Mouse (Mus musculus) heart, embryonic 15.5 days (tissue): ENCODE results near the gene Olah. TPM values are rescaled to one million over a fixed set of nuclear protein-coding genes. Genes with fewer than 3 reads are reported as not detected.

ENCODE experiments used
- ATAC-seq: fragments of 200-750 bp; cut with Nextera tagmentation; replicated peaks from 2 replicates; pipeline ENCODE4 v1.8.0; 2017; ENCODE audit warnings: low read depth, moderate TSS enrichment; ENCODE audit not compliant: insufficient number of reproducible peaks, insufficient read depth, low FRiP score
- H3K27ac ChIP-seq: fragments of 300-500 bp; sonication (generic); 2 replicates; pipeline ENCODE4 v1.5.1; 2015; ENCODE audit warnings: mild to moderate bottlenecking, inconsistent platforms
- H3K27me3 ChIP-seq: fragments of 300-500 bp; sonication (generic); 2 replicates; pipeline ENCODE4 v1.6.1; 2015; ENCODE audit warnings: inconsistent platforms
- H3K36me3 ChIP-seq: fragments of 300-500 bp; sonication (generic); 2 replicates; pipeline ENCODE4 v1.6.1; 2015; ENCODE audit warnings: mild to moderate bottlenecking, inconsistent platforms
- H3K4me1 ChIP-seq: fragments of 300-500 bp; sonication (generic); replicated peaks from 2 replicates; pipeline ENCODE4 v1.6.1; 2015; ENCODE audit warnings: inconsistent platforms
- H3K4me2 ChIP-seq: fragments of 300-500 bp; sonication (generic); 2 replicates; pipeline ENCODE4 v1.6.1; 2015; ENCODE audit warnings: inconsistent platforms, mild to moderate bottlenecking, moderate library complexity
- H3K4me3 ChIP-seq: fragments of 300-500 bp; sonication (generic); 2 replicates; pipeline ENCODE4 v1.5.1; 2015; ENCODE audit warnings: mild to moderate bottlenecking, inconsistent platforms
- H3K9ac ChIP-seq: fragments of 300-500 bp; sonication (generic); 2 replicates; pipeline ENCODE4 v1.6.1; 2015; ENCODE audit warnings: mild to moderate bottlenecking, inconsistent platforms
- H3K9me3 ChIP-seq: fragments of 300-500 bp; sonication (generic); replicated peaks from 2 replicates; pipeline ENCODE4 v1.6.1; 2016; ENCODE audit warnings: inconsistent platforms
- WGBS: fragments of 180-500 bp; shearing (Covaris S2); methylation state at CpG from one replicate; pipeline ENCODE4 v1.1.7; 2015; ENCODE audit warnings: mixed read lengths; 5-methylcytosine and 5-hydroxymethylcytosine counted together
- polyA plus RNA-seq: library from polyadenylated mRNA; unstranded; fragments of >200 nt; fragmentation: Nextera tagmentation; extraction: Ambion mirVana; gene quantifications from 2 replicates; pipeline ENCODE4 v1.2.1, GENCODE M21; 2015

The Olah gene
- polyA plus RNA-seq, 1 experiment from 2014 or later = not detected

DNA sequence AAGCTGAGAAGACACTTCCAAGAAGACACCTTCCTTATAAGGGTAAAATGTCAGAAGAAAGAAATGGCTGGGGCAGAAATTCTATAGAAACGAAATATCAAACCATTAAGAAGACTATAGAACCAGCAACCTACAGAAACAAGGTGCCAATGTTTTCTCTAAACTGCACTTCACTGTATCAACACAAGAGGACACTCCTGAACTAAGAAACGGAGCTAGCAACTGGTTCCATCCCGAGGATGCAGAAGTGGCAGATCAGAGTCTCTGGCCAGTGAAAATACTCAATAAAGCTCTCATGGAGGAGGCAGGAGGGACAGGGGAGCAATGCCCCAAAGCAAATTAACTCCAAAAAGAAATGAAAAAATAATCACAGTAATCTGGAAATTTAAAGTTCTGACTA, 48.1 kb downstream of the Olah start:
- Histone ChIP-seq H3K4me3 (no peak overlapping the region), H3K27me3 (peaks cover 6% of the 10 kb centered on the region; the same call in 1 of the 2 replicates), H3K4me1 (no peaks in the 10 kb centered on the region), H3K9me3 (no peaks in the 10 kb centered on the region), H3K36me3 (no peaks in the 10 kb centered on the region), H3K27ac (no peak overlapping the region), H3K4me2 (no peak overlapping the region), H3K9ac (no peak overlapping the region)
- ATAC-seq = no peak
- 16% methylated on average over 3 of the region's 3 CpGs for WGBS

DNA sequence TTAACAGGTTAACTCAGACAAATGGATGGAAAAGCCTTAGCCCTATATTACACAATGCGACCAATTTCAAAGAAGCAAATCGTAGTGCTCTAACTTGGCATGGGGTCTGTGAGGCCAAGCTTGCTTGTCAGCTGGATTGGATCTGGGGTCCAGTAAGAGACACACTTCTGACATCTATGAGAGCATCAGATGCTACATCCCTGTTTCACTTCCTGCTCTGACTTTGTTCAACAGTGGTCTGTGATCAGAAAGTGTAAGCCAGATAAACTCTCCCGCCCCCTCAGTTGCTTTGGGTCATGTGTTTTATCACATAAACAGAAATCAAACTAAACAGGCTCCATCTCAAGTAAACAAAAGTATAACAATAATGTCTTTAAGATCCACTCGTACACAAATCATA, 48.6 kb downstream of the Olah start:
- WGBS = 69% methylated on average over 4 of the region's 4 CpGs
- Histone ChIP-seq H3K9ac (no peak overlapping the region), H3K27me3 (peaks cover 6% of the 10 kb centered on the region; the same call in 1 of the 2 replicates), H3K9me3 (no peaks in the 10 kb centered on the region), H3K36me3 (no peaks in the 10 kb centered on the region), H3K4me2 (no peak overlapping the region), H3K27ac (no peak overlapping the region), H3K4me3 (no peak overlapping the region), H3K4me1 (no peaks in the 10 kb centered on the region)
- ATAC-seq = no peak

DNA sequence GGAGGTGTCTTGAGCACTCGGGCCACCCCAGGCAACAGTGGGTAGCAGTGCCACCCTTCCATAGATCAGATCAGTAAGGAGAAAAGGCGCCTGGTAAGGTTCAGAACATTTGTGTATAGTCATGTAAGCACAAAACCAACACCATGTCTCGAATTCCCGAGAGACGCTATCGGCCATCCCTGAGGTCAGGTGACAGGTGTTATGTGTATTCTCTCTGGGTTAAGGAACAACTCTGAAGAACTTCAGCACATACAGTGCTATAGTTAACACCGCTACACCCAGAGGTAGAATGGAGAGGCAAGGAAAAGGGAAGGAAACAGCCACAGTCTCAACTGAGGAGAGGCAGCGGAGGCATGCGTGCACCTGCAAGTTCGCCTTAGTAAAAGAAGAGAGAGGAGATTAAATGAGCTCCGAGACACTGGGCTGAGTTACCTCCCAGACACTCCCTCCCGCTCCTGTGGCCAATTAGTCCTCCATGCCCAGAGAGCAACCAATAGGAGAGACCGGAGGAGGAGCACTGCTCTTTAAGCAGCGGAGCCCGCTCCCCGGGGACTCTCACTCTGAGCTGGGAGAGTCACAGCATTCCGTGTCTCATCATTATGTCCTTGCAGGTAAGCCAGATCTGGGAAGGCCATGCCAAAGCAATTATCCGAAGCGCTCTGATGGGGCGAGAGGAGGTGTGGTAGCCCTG, 61.3 kb downstream of the Olah start, which contains the start of gene Acbd7:
Gene Acbd7 (plus strand): TSS at position 558 of the 691 bp plus-strand sequence.
- H3K36me3 ChIP-seq = no peaks in the 10 kb centered on the region
- H3K4me1 ChIP-seq = peaks cover 17% of the 10 kb centered on the region
- H3K9me3 ChIP-seq = no peaks in the 10 kb centered on the region
- peak within 1 kb of the TSS; percentile 46 for H3K4me3 ChIP-seq
- 6% methylated on average over 20 of the region's 20 CpGs for WGBS
- ATAC-seq = no peak
- H3K9ac ChIP-seq = peak within 1 kb of the TSS; percentile 48
- peaks cover 4% of the 10 kb centered on the region; the same call in 1 of the 2 replicates for H3K27me3 ChIP-seq
- H3K27ac ChIP-seq = no peak within 1 kb of the TSS
- H3K4me2 ChIP-seq = peak within 1 kb of the TSS; percentile 73

DNA sequence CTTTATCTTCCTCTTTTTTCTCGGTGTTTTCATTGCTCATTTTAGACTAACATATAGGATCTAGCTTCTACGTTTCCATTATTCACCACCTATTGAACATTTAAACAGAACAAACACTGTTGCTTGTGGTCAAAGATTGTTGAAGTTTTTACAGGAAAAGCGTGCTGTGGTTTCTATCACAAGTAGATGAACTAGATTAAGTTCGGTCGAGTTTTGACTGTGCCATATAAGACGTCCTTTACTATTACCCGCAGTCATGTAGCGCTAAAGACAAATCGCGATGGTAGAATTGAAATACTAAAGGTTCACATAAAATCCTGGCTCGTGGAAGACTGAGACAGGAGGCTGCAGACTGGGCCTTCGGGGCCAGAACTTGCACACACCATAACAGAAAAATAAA, 63.2 kb downstream of the Olah start:
- peaks cover 10% of the 10 kb centered on the region for H3K36me3 ChIP-seq
- H3K4me1 ChIP-seq = peaks cover 17% of the 10 kb centered on the region
- no peaks in the 10 kb centered on the region for H3K9me3 ChIP-seq
- no peak overlapping the region for H3K4me3 ChIP-seq
- WGBS = 84% methylated on average over 12 of the region's 12 CpGs
- no peak for ATAC-seq
- no peak overlapping the region for H3K27ac ChIP-seq
- H3K9ac ChIP-seq = no peak overlapping the region
- no peak overlapping the region for H3K4me2 ChIP-seq
- peaks cover 4% of the 10 kb centered on the region; the same call in 1 of the 2 replicates for H3K27me3 ChIP-seq

DNA sequence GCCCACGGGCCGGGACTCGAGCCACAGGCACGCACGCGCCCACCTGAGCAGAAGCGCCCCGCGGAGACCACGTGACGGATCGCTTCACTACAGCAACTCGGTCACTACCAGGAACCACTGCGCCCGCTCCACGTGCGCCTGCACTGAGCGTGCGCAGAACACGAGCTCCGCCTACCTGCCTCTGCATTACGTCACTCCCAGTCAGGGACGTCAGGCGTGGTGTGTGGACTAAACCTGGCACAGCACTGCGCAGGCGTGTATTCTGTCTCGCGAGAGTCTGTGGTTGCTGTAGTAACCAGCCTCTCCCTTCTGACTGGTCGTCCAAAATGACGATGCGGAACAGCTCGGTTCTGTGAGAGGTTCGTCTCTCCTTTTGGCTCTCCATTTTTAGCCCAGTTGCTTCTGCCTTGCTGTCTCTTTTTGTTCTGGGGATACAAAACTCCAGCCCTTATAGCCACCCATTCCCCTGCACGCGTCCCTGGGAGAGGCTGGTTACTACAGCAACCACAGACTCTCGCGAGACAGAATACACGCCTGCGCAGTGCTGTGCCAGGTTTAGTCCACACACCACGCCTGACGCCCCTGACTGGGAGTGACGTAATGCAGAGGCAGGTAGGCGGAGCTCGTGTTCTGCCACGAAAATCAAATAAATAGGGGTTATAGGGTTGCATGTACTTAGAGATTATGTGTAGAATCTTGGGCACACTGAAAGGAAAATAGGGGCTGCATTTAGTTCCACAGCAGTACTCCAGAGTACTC, 64.3 kb downstream of the Olah start, which contains the start of gene Rpp38:
Gene Rpp38 (minus strand): TSS at position 160 of the 759 bp plus-strand sequence.
- under 1% methylated on average over 45 of the region's 45 CpGs for WGBS
- Histone ChIP-seq H3K4me2 (peak within 1 kb of the TSS; percentile 82), H3K9me3 (no peaks in the 10 kb centered on the region), H3K27me3 (peaks cover 4% of the 10 kb centered on the region; the same call in 1 of the 2 replicates), H3K4me1 (peaks cover 17% of the 10 kb centered on the region), H3K4me3 (peak within 1 kb of the TSS; percentile 83), H3K36me3 (peaks cover 17% of the 10 kb centered on the region), H3K9ac (peak within 1 kb of the TSS; percentile 83), H3K27ac (peak within 1 kb of the TSS; percentile 77)
- peak; percentile 99 for ATAC-seq

DNA sequence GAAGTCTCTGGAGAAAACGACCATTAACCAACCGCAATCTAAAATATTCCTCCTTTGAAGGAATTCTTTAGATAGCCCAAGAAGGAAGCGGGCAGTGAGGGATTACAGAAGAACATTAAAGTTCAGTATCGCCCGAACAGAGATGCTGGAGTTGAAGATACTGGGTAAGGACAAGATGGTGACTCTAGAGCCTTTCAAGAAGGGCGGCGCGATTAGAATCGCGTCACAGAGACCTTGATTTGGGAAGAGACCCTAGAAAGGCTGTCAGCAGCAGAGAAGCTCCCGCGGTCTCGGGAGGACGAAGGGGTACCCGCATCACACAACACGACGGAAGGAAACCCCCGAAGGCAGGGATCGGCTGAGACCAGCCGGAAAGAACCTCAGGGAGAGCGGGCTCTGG, 65.0 kb downstream of the Olah start:
- Histone ChIP-seq H3K4me2 (peak overlapping the region; percentile 82), H3K27me3 (peaks cover 4% of the 10 kb centered on the region; the same call in 1 of the 2 replicates), H3K27ac (peak overlapping the region; percentile 77), H3K9ac (peak overlapping the region; percentile 83), H3K9me3 (no peaks in the 10 kb centered on the region), H3K4me3 (peak overlapping the region; percentile 83), H3K36me3 (peaks cover 21% of the 10 kb centered on the region), H3K4me1 (peaks cover 17% of the 10 kb centered on the region)
- WGBS = under 1% methylated on average over 21 of the region's 21 CpGs
- ATAC-seq = no peak

DNA sequence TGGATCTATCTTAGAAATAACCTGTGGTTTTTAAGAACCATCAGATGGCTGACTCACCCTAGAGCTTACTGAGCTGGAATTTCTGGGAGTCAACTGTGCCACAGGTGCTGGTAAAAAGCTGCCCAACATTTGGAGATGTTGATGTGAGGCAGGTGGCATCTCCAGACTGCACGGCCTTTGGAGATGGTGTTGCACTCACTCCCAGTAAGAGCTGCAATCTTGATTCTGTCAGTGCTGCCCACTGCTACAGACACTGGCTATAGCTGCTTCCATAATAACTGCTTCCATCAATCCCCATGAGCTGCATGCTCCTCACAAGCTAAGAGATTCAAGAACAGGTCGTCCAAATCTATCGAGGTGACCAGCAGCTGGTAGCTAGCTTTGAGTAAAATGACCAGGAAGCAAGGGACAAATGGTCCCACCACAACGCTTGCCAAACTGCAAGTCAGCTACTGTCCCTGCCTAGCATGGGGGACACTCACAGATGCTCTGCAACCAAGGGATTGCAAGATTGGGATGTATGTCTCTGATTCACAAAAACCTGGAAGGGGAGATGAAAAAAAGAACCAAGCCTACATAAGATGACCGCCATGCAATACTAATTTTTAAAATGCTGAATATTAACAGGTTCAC, 65.8 kb downstream of the Olah start:
- ATAC-seq = no peak
- H3K27ac ChIP-seq = no peak overlapping the region
- no peaks in the 10 kb centered on the region for H3K9me3 ChIP-seq
- H3K27me3 ChIP-seq = peaks cover 2% of the 10 kb centered on the region; the same call in 1 of the 2 replicates
- WGBS = 67% methylated on average over 5 of the region's 5 CpGs
- H3K4me2 ChIP-seq = peak overlapping the region; percentile 82
- peaks cover 25% of the 10 kb centered on the region for H3K36me3 ChIP-seq
- H3K4me3 ChIP-seq = peak overlapping the region; percentile 83
- peaks cover 16% of the 10 kb centered on the region for H3K4me1 ChIP-seq
- H3K9ac ChIP-seq = peak overlapping the region; percentile 83; the same call in 1 of the 2 replicates

DNA sequence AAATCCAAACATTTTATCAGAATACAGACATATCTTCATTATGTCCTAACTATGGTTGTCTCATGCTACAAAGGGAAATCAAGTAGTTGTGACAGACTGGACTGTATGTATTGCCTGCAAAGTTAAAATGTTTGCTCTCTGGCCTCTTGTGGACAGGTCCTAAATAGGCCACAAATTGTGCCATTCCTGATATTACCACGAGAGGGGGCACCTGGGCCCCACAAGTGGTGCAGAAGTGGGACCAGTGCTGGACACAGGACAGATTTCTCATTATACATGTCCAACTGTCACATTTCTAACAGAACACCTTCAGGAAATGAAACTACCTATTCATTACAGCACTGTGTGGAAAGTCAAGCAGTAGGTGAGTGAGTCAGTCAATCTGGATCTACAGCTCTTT, 69.7 kb downstream of the Olah start:
- H3K9me3 ChIP-seq = no peaks in the 10 kb centered on the region
- no peak overlapping the region for H3K4me2 ChIP-seq
- ATAC-seq = no peak
- H3K27ac ChIP-seq = no peak overlapping the region
- 22% methylated on average over 1 of the region's 1 CpGs for WGBS
- no peak overlapping the region for H3K4me3 ChIP-seq
- H3K4me1 ChIP-seq = peaks cover 8% of the 10 kb centered on the region
- no peaks in the 10 kb centered on the region for H3K27me3 ChIP-seq
- H3K9ac ChIP-seq = no peak overlapping the region
- peaks cover 57% of the 10 kb centered on the region for H3K36me3 ChIP-seq

DNA sequence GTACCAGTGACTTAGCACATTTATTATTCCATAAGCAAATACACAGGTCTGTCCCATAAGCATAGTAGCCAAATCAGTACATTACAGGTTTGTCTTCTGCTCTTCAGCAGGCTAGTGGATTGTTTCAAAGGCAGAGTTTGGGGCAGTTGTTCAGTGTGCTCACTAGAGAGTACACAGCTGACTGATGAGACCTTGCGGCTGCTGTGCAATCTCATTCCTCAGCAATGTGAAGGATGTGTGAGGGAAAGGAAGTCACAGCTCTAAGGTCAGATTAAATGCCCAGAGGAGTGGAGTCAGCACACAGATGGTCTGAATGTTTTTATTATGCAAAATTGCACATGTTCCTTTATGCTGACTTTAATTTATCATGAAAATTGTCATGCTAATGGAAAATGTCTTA, 70.5 kb downstream of the Olah start:
- WGBS = 48% methylated on average over 1 of the region's 1 CpGs
- no peak for ATAC-seq
- no peak overlapping the region for H3K27ac ChIP-seq
- H3K4me1 ChIP-seq = peaks cover 6% of the 10 kb centered on the region
- no peak overlapping the region for H3K9ac ChIP-seq
- H3K27me3 ChIP-seq = no peaks in the 10 kb centered on the region
- no peak overlapping the region for H3K4me3 ChIP-seq
- H3K36me3 ChIP-seq = peaks cover 62% of the 10 kb centered on the region
- no peaks in the 10 kb centered on the region for H3K9me3 ChIP-seq
- H3K4me2 ChIP-seq = no peak overlapping the region

DNA sequence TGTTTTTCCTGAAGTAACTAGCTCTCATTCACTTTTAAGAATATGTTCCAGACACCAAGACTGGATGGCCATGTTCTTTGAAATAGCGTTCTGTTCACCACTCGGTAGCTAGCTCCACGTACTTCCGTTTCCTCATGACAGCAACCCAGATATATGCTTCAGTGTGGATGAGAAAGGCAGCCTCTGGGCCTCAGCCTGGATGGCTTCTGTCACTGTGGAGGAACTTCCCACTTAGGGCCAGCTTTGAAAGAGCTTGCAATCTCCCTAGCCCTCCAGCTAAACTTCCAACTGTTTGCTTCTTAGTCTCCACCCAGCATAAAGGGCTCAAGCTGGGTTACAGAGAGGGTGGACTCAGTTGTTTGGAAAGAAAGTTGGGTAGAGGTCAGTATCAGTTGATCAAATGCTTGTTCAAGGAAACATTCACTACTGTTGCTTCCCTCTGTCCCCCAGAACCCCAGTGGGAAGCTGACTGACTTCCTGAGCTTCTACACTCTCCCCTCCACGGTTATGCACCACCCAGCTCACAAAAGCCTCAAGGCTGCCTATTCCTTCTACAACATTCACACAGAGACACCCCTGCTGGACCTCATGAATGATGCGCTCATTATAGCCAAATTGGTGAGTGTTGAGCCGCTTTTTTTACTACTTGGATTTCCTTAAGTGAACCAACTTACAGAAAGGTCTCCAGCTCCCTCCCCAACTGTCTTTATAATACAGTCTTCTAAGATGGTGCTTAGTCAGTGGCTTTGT, 72.5 kb downstream of the Olah start:
- peaks cover 63% of the 10 kb centered on the region for H3K36me3 ChIP-seq
- H3K4me3 ChIP-seq = no peak overlapping the region
- H3K4me2 ChIP-seq = no peak overlapping the region
- ATAC-seq = no peak
- no peaks in the 10 kb centered on the region for H3K27me3 ChIP-seq
- no peaks in the 10 kb centered on the region for H3K4me1 ChIP-seq
- H3K27ac ChIP-seq = no peak overlapping the region
- H3K9me3 ChIP-seq = no peaks in the 10 kb centered on the region
- WGBS = 91% methylated on average over 7 of the region's 7 CpGs
- H3K9ac ChIP-seq = no peak overlapping the region

DNA sequence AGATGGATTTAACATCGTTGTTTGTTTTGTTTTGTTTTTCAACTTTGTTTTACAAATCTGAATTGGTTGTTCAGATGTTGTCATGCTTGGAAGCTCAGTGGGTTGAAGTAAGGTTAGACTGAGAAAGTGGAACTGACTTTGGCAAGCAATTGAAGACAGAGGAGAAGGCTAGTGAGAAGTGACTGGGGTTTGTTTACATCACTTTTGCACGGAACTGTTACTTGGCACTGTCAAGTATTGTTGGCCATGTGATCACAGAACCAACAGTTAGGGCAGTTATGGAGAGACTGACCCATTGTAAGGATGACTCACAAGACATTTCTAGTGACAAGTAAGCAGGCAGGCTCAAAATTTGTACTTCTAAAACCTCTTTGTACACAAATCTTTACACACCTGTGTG, 73.9 kb downstream of the Olah start:
- no peak for ATAC-seq
- no peak overlapping the region for H3K4me3 ChIP-seq
- no peaks in the 10 kb centered on the region for H3K4me1 ChIP-seq
- H3K4me2 ChIP-seq = no peak overlapping the region
- H3K9me3 ChIP-seq = no peaks in the 10 kb centered on the region
- no peak overlapping the region for H3K9ac ChIP-seq
- no peak overlapping the region for H3K27ac ChIP-seq
- WGBS = 78% methylated on average over 2 of the region's 2 CpGs
- peaks cover 51% of the 10 kb centered on the region for H3K36me3 ChIP-seq
- H3K27me3 ChIP-seq = no peaks in the 10 kb centered on the region
